Mouse (Mus musculus): ENCODE data around the gene Ccdc124. TPM values are rescaled to one million over a fixed set of nuclear protein-coding genes. Genes with fewer than 3 reads are reported as not detected.

Gene Ccdc124
- polyA plus RNA-seq, 1 experiment: 62.8 TPM

DNA sequence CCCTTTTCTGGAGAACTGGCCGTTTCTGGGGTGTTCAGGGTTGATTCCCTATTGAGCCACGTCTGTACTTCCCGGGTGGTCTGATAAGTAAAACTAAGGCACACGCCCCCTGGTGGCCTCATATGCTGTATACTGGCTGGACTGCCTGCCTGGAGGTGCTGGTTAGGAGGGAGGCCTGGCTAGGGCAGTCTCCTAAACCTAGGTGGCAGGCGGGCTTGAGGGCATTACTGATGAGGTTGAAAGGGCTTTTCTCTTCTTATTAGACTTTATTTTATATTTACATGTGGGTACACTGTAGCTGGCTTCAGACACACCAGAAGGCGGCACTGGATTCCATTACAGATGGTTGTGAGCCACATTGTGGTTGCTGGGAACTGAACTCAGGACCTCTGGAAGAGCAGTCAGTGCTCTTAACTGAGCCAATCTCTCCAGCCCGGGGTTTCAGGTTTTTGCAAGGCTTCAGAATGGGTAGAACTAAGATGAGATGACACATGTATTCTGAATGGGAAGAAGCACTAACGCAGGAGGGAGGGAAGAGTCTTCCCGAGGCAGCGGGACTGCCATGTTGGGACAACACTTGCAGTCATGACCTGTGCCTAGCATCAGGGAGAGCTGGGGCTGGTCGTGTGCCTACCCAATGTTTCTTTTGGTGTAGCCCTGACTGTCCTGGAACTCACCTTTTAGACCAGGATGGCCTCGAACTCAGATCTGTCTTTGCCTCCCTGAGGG, 20.1 kb upstream of the Ccdc124 start:
- Histone ChIP-seq H3K9ac (ENCODE audit: low read depth, poor library complexity, severe bottlenecking) (no peak overlapping the region), H3K27ac (ENCODE audit: insufficient read depth, low read length) (peak overlapping the region; percentile 27; the same call in 1 of the 2 replicates), H3K9me3 (replicated peaks; ENCODE audit: control insufficient read depth, insufficient read depth, low read length, poor library complexity, severe bottlenecking) (no peaks in the 10 kb centered on the region), H3K4me1 (ENCODE audit: control insufficient read depth, insufficient read depth, low read length) (no peaks in the 10 kb centered on the region), H3K36me3 (ENCODE audit: control insufficient read depth, insufficient read depth, low read length, poor library complexity, severe bottlenecking) (peaks cover 31% of the 10 kb centered on the region), H3K4me3 (ENCODE audit: low read depth, low read length) (no peak overlapping the region), H3K27me3 (ENCODE audit: control insufficient read depth, insufficient read depth, low read length, poor library complexity, severe bottlenecking) (peaks cover 3% of the 10 kb centered on the region; the same call in 1 of the 2 replicates)
- TF ChIP-seq POLR2A (IDR thresholded peaks at IDR 0.05; ENCODE audit: insufficient read depth, low read length): no peak
- TF ChIP-seq CTCF (IDR thresholded peaks at IDR 0.05; ENCODE audit: low read depth, low read length): peak; percentile 79

GRCm38 (mm10) chr8:70892896-70893655, 19.3 kb upstream of the Ccdc124 start:
- Histone ChIP-seq H3K27me3 (ENCODE audit: control insufficient read depth, insufficient read depth, low read length, poor library complexity, severe bottlenecking) (peaks cover 3% of the 10 kb centered on the region; the same call in 1 of the 2 replicates), H3K4me1 (ENCODE audit: control insufficient read depth, insufficient read depth, low read length) (no peaks in the 10 kb centered on the region)

GRCm38 (mm10) chr8:70892022-70892895, 18.5 kb upstream of the Ccdc124 start, which contains the start of gene Slc5a5:
TSS of gene Slc5a5 (minus strand) at chr8:70892757.
- TF ChIP-seq CTCF (IDR thresholded peaks at IDR 0.05; ENCODE audit: low read depth, low read length): no peak
- TF ChIP-seq EP300 (IDR thresholded peaks at IDR 0.05; ENCODE audit: insufficient read depth, low read depth, low read length): no peak
- Histone ChIP-seq H3K9ac (ENCODE audit: low read depth, poor library complexity, severe bottlenecking) (peak within 1 kb of the TSS; percentile 69), H3K27ac (ENCODE audit: insufficient read depth, low read length) (no peak within 1 kb of the TSS), H3K27me3 (ENCODE audit: control insufficient read depth, insufficient read depth, low read length, poor library complexity, severe bottlenecking) (peaks cover 3% of the 10 kb centered on the region; the same call in 1 of the 2 replicates), H3K4me3 (ENCODE audit: low read depth, low read length) (peak within 1 kb of the TSS; percentile 37), H3K4me1 (ENCODE audit: control insufficient read depth, insufficient read depth, low read length) (no peaks in the 10 kb centered on the region), H3K36me3 (ENCODE audit: control insufficient read depth, insufficient read depth, low read length, poor library complexity, severe bottlenecking) (peaks cover 31% of the 10 kb centered on the region), H3K9me3 (replicated peaks; ENCODE audit: control insufficient read depth, insufficient read depth, low read length, poor library complexity, severe bottlenecking) (no peaks in the 10 kb centered on the region)

More at GRCm38 (mm10) chr8:70892896-70893655, 19.3 kb upstream of the Ccdc124 start:
- peak overlapping the region; percentile 37; the same call in 1 of the 2 replicates for H3K4me3 ChIP-seq (ENCODE audit: low read depth, low read length)
- H3K36me3 ChIP-seq (ENCODE audit: control insufficient read depth, insufficient read depth, low read length, poor library complexity, severe bottlenecking): peaks cover 31% of the 10 kb centered on the region
- no peaks in the 10 kb centered on the region for H3K9me3 ChIP-seq (replicated peaks; ENCODE audit: control insufficient read depth, insufficient read depth, low read length, poor library complexity, severe bottlenecking)
- TF ChIP-seq CTCF (IDR thresholded peaks at IDR 0.05; ENCODE audit: low read depth, low read length): no peak
- no peak for TF ChIP-seq POLR2A (IDR thresholded peaks at IDR 0.05; ENCODE audit: insufficient read depth, low read length)
- no peak for TF ChIP-seq EP300 (IDR thresholded peaks at IDR 0.05; ENCODE audit: insufficient read depth, low read depth, low read length)
- no peak overlapping the region for H3K27ac ChIP-seq (ENCODE audit: insufficient read depth, low read length)
- H3K9ac ChIP-seq (ENCODE audit: low read depth, poor library complexity, severe bottlenecking): peak overlapping the region; percentile 69

DNA sequence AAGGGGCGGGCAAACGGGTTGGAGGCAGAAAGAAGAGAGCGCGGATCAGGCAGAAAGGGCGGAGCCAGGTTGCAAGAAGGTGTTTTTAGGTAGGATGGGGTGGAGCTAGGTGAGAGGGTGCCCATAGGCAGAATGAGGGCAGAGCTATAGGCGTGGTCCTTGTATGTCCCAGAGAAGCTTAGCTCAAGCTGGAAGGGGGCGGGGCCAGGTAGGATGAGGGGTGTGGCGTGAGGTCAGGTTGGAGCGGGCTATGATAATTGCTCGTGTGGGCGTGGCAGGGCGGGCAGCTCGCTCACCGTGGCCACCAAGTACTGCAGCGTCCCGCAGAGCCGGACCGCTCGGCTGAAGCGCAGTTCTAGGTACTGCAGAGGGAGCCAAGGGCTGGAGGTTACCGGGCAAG, 17.6 kb upstream of the Ccdc124 start:
- H3K9me3 ChIP-seq (replicated peaks; ENCODE audit: control insufficient read depth, insufficient read depth, low read length, poor library complexity, severe bottlenecking): no peaks in the 10 kb centered on the region
- H3K9ac ChIP-seq (ENCODE audit: low read depth, poor library complexity, severe bottlenecking): peak overlapping the region; percentile 69; the same call in 1 of the 2 replicates
- peaks cover 3% of the 10 kb centered on the region; the same call in 1 of the 2 replicates for H3K27me3 ChIP-seq (ENCODE audit: control insufficient read depth, insufficient read depth, low read length, poor library complexity, severe bottlenecking)
- H3K36me3 ChIP-seq (ENCODE audit: control insufficient read depth, insufficient read depth, low read length, poor library complexity, severe bottlenecking): peaks cover 27% of the 10 kb centered on the region
- no peak for TF ChIP-seq EP300 (IDR thresholded peaks at IDR 0.05; ENCODE audit: insufficient read depth, low read depth, low read length)
- no peak for TF ChIP-seq CTCF (IDR thresholded peaks at IDR 0.05; ENCODE audit: low read depth, low read length)
- no peak for TF ChIP-seq POLR2A (IDR thresholded peaks at IDR 0.05; ENCODE audit: insufficient read depth, low read length)
- no peak overlapping the region for H3K27ac ChIP-seq (ENCODE audit: insufficient read depth, low read length)
- no peaks in the 10 kb centered on the region for H3K4me1 ChIP-seq (ENCODE audit: control insufficient read depth, insufficient read depth, low read length)
- peak overlapping the region; percentile 37 for H3K4me3 ChIP-seq (ENCODE audit: low read depth, low read length)

GRCm38 (mm10) chr8:70890656-70891055, 16.9 kb upstream of the Ccdc124 start:
- peaks cover 20% of the 10 kb centered on the region for H3K36me3 ChIP-seq (ENCODE audit: control insufficient read depth, insufficient read depth, low read length, poor library complexity, severe bottlenecking)
- no peak overlapping the region for H3K4me3 ChIP-seq (ENCODE audit: low read depth, low read length)
- TF ChIP-seq EP300 (IDR thresholded peaks at IDR 0.05; ENCODE audit: insufficient read depth, low read depth, low read length) (no peak), POLR2A (IDR thresholded peaks at IDR 0.05; ENCODE audit: insufficient read depth, low read length) (no peak), CTCF (IDR thresholded peaks at IDR 0.05; ENCODE audit: low read depth, low read length) (no peak)
- H3K9me3 ChIP-seq (replicated peaks; ENCODE audit: control insufficient read depth, insufficient read depth, low read length, poor library complexity, severe bottlenecking): no peaks in the 10 kb centered on the region
- H3K4me1 ChIP-seq (ENCODE audit: control insufficient read depth, insufficient read depth, low read length): peaks cover 3% of the 10 kb centered on the region
- peaks cover 3% of the 10 kb centered on the region; the same call in 1 of the 2 replicates for H3K27me3 ChIP-seq (ENCODE audit: control insufficient read depth, insufficient read depth, low read length, poor library complexity, severe bottlenecking)
- H3K27ac ChIP-seq (ENCODE audit: insufficient read depth, low read length): no peak overlapping the region
- no peak overlapping the region for H3K9ac ChIP-seq (ENCODE audit: low read depth, poor library complexity, severe bottlenecking)
